Mouse (Mus musculus) MEL (cell line): ENCODE measurements around the gene Naa38.
A peak's percentile ranks its signal among the peaks of the same experiment; 100 is the strongest.
"Not testable (repeated sequence)": the region's sequence is repeated elsewhere in the genome, so short reads cannot be mapped to it uniquely, and the experiment has no call there.

ENCODE experiments used
- CTCF ChIP-seq, 3 experiments: IDR thresholded peaks in 2 of 3; conservative IDR thresholded peaks in 1 of 3; 2 replicates each; pipeline ENCODE4 v1.5.1; 2011 to 2012; ENCODE audit warnings: low read length in 3 of 3, low read depth in 2 of 3, mild to moderate bottlenecking in 2 of 3, improper control_type of control experiment in 1 of 3, inconsistent platforms in 1 of 3, mixed read lengths in 1 of 3, moderate library complexity in 1 of 3; ENCODE audit not compliant: control insufficient read depth in 1 of 3, insufficient read depth in 1 of 3, poor library complexity in 1 of 3, severe bottlenecking in 1 of 3
- E2F4 ChIP-seq: IDR thresholded peaks from 2 replicates; pipeline ENCODE4 v1.6.1; 2011; ENCODE audit warnings: low read depth, low read length, improper control_type of control experiment, borderline replicate concordance
- MAFK ChIP-seq: IDR thresholded peaks from 2 replicates; pipeline ENCODE4 v1.6.1; 2011; ENCODE audit warnings: low read depth, mild to moderate bottlenecking, low read length, improper control_type of control experiment, borderline replicate concordance
- MAX ChIP-seq: IDR thresholded peaks from 2 replicates; pipeline ENCODE4 v1.6.1; 2011; ENCODE audit warnings: low read length, improper control_type of control experiment
- MEF2A ChIP-seq: IDR thresholded peaks from 2 replicates; pipeline ENCODE4 v1.6.1; 2014; ENCODE audit warnings: low read depth, mild to moderate bottlenecking, inconsistent platforms, low read length, improper control_type of control experiment; ENCODE audit not compliant: poor library complexity, insufficient replicate concordance, severe bottlenecking; ENCODE audit errors: extremely low read depth
- POLR2A ChIP-seq, 2 experiments: IDR thresholded peaks; 2 replicates each; pipeline ENCODE4 v1.6.1; 2011 to 2012; ENCODE audit warnings: low read length in 2 of 2, mild to moderate bottlenecking in 2 of 2, control low read depth in 1 of 2, improper control_type of control experiment in 1 of 2, low read depth in 1 of 2, moderate library complexity in 1 of 2; ENCODE audit not compliant: control insufficient read depth in 1 of 2, insufficient read depth in 1 of 2, poor library complexity in 1 of 2
- SIN3A ChIP-seq: IDR thresholded peaks from 2 replicates; pipeline ENCODE4 v1.6.1; 2012; ENCODE audit warnings: low read length, improper control_type of control experiment, inconsistent platforms
- SMC3 ChIP-seq: IDR thresholded peaks from 2 replicates; pipeline ENCODE4 v1.6.1; 2011; ENCODE audit warnings: low read depth, low read length, improper control_type of control experiment
- TAL1 ChIP-seq: IDR thresholded peaks from 2 replicates; pipeline ENCODE4 v1.6.1; 2012; ENCODE audit warnings: mild to moderate bottlenecking, inconsistent platforms, low read length, moderate library complexity, mixed read lengths
- USF2 ChIP-seq, 2 experiments: IDR thresholded peaks; 2 replicates each; pipeline ENCODE4 v1.6.1; 2011 to 2012; ENCODE audit warnings: improper control_type of control experiment in 2 of 2, low read length in 2 of 2, borderline replicate concordance in 1 of 2, inconsistent platforms in 1 of 2, low read depth in 1 of 2, mild to moderate bottlenecking in 1 of 2; ENCODE audit not compliant: insufficient read depth in 1 of 2
- ZMIZ1 ChIP-seq: IDR thresholded peaks from 2 replicates; pipeline ENCODE4 v1.6.1; 2012; ENCODE audit warnings: low read depth, mild to moderate bottlenecking, inconsistent platforms, low read length, improper control_type of control experiment, moderate library complexity

DNA sequence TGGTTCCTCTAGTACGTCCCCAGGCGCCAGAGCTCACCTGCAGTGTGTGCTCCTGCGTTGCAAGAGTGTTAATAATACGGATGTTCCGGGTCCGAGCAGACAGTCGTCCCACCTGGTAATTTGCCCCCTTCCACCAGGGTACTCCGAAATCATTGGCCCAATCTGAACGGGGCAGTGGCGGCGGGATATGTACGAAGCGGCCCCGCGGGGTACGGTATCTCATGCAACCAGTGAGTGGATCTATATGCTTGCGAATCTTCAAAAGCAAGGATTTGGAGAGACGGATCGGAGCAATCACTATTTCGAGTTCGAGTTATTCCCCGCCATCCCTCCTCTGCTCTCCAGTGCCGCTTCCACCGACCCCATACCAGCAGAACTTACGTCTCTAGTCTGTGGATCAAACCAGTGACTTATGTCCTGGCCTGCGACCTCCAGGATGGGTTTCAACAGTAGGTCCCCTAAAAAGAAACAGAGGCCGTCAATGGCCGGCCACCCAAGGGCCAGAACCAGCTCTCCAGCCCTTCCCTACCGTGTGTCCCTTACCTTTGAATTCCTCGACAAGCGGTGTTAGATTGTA is 608 bp upstream of the Naa38 start:
- TF ChIP-seq MAX; POLR2A (IDR thresholded peaks at IDR 0.05; ENCODE audit: control insufficient read depth in 1 of 2, insufficient read depth in 1 of 2, low read depth in 1 of 2, low read length in 2 of 2, poor library complexity in 1 of 2); CTCF (IDR thresholded peaks at IDR 0.05 in 2 of 3, conservative IDR thresholded peaks at IDR 0.05 in 1 of 3; ENCODE audit: control insufficient read depth in 1 of 3, insufficient read depth in 1 of 3, low read depth in 2 of 3, low read length in 3 of 3, poor library complexity in 1 of 3, severe bottlenecking in 1 of 3); MAFK; E2F4; ZMIZ1; TAL1; USF2 (IDR thresholded peaks at IDR 0.05; ENCODE audit: borderline replicate concordance in 1 of 2, insufficient read depth in 1 of 2, low read depth in 1 of 2, low read length in 2 of 2); SMC3; MEF2A: not testable (repeated sequence)
- TF ChIP-seq SIN3A: peak; percentile 3; the same call in 1 of the 2 replicates
